Mouse (Mus musculus): Measurements from ENCODE around the gene Gm16430. TPM values are rescaled to one million over a fixed set of nuclear protein-coding genes. Genes with fewer than 3 reads are reported as not detected.
"Not testable (repeated sequence)": the region's sequence is repeated elsewhere in the genome, so short reads cannot be mapped to it uniquely, and the experiment has no call there.

The Gm16430 gene
- not detected for total RNA-seq (2021)
- long read RNA-seq, experiment 1 = 0 reads
- long read RNA-seq, experiment 2 = 0 reads

- H3K4me3 ChIP-seq; intact Hi-C loops (cut with DNase I); DNase-seq; H3K27ac ChIP-seq: not testable (repeated sequence)
Measured at GRCm38 (mm10) chrX:54621911-54622310, at the start of gene Gm16430. Gm16430 (plus strand) TSS chrX:54622211.

Other genes with a start within 250 kb of the Gm16430 start
- not detected for gene Gm16405, start 91.0 kb upstream of the Gm16430 start, total RNA-seq (2021)

Data from gastrocnemius, adult 2 months (tissue).